17 mouse cellular contexts compared by ENCODE assay signal in the genomic region with DNA sequence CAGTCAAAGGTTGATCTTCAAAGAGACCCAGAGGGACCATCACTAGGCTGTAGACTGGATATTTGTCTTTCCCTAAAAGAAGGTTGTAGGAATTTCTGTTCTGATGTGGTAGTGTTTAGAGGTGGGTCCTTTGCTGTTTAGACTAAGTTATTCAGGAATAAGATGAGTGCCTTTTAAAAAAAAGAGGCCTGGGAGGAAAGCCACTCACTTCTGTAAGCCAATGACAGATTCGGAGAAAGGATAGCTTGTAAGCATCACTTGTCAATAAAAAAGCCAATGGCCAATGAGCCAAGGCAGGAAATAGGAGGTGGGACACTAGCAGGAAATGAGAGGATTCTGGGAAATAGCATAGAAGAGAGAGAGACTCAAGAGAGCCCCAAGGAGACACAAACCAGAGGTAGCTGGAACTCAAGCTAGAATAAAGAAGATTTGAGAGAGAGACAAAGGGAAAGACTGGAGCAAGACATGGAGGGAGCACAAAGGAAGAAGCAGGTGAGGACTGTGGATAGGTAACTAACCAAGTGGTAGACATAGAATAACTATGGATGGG.
"Had no signal": no experiment of that assay in that cellular context is flagged by ENCODE, and none has a peak within 500 bp of the region (broad histone marks: within the 10 kb centered on the region; RNA-seq: fewer than 3 reads in every experiment).

No protein-coding gene starts in this region.

- H3K4me3 ChIP-seq: kidney, embryonic 15.5 days; limb, embryonic 12.5 days; limb, embryonic 15.5 days; midbrain, embryonic 10.5 days; neural tube, embryonic 13.5 days had no signal

- H3K4me2 ChIP-seq: kidney, embryonic 15.5 days; limb, embryonic 12.5 days; limb, embryonic 15.5 days; neural tube, embryonic 13.5 days had no signal

- H3K36me3 ChIP-seq: kidney, embryonic 15.5 days; limb, embryonic 12.5 days; limb, embryonic 15.5 days; midbrain, embryonic 10.5 days; neural tube, embryonic 13.5 days had no signal

- H3K27me3 ChIP-seq: kidney, embryonic 15.5 days; limb, embryonic 12.5 days; limb, embryonic 15.5 days; neural tube, embryonic 13.5 days had no signal

- H3K9ac ChIP-seq: kidney, embryonic 15.5 days; limb, embryonic 12.5 days; limb, embryonic 15.5 days; neural tube, embryonic 13.5 days had no signal

- DNase-seq: kidney, adult 11 months; kidney, adult 8-10 months; kidney, postnatal 10 days; kidney, postnatal 36 days; left cerebral cortex, postnatal 4 days; lung, adult 18-20 months; lung, postnatal 14 days; lung, postnatal 4 days; midbrain, embryonic 14.5 days; retina, postnatal 1 day; thymus, adult 18-20 months; thymus, postnatal 36 days had no signal

- H3K9me3 ChIP-seq: kidney, embryonic 15.5 days; limb, embryonic 12.5 days; limb, embryonic 15.5 days; midbrain, embryonic 10.5 days; neural tube, embryonic 13.5 days had no signal

- H3K27ac ChIP-seq: kidney, embryonic 15.5 days; limb, embryonic 12.5 days; limb, embryonic 15.5 days; midbrain, embryonic 10.5 days; neural tube, embryonic 13.5 days had no signal
